Mouse (Mus musculus) embryonic facial prominence, embryonic 11.5 days (tissue): ENCODE measurements around the gene Axl. TPM values are rescaled to one million over a fixed set of nuclear protein-coding genes. Genes with fewer than 3 reads are reported as not detected.
"Not testable (repeated sequence)": the region's sequence is repeated elsewhere in the genome, so short reads cannot be mapped to it uniquely, and the experiment has no call there.

Experiments
- ATAC-seq: fragments of 200-750 bp; cut with Nextera tagmentation; replicated peaks from 2 replicates; pipeline ENCODE4 v1.8.0; 2017; ENCODE audit warnings: low read depth; ENCODE audit not compliant: insufficient number of reproducible peaks, low FRiP score, low TSS enrichment
- DNase-seq: peaks from one replicate; pipeline ENCODE4 v3.0.0-alpha.2; 2015; ENCODE audit warnings: low spot score
- H3K27ac ChIP-seq: fragments of 300-500 bp; sonication (generic); replicated peaks from 2 replicates; pipeline ENCODE4 v1.5.1; 2014; ENCODE audit warnings: mild to moderate bottlenecking, low read depth, low read length, control low read depth
- H3K27me3 ChIP-seq: fragments of 300-500 bp; sonication (generic); 2 replicates; pipeline ENCODE4 v1.6.1; 2014; ENCODE audit warnings: mild to moderate bottlenecking, low read length, moderate library complexity, mixed read lengths; ENCODE audit not compliant: control insufficient read depth, insufficient read depth
- H3K36me3 ChIP-seq: fragments of 300-500 bp; sonication (generic); replicated peaks from 2 replicates; pipeline ENCODE4 v1.6.1; 2014; ENCODE audit warnings: low read depth, mild to moderate bottlenecking, low read length, moderate library complexity, mixed read lengths; ENCODE audit not compliant: control insufficient read depth, insufficient read depth
- H3K4me1 ChIP-seq: fragments of 300-500 bp; sonication (generic); 2 replicates; pipeline ENCODE4 v1.6.1; 2014; ENCODE audit warnings: low read length, mixed read lengths; ENCODE audit not compliant: control insufficient read depth, insufficient read depth
- H3K4me2 ChIP-seq: fragments of 300-500 bp; sonication (generic); 2 replicates; pipeline ENCODE4 v1.6.1; 2014; ENCODE audit warnings: low read depth, mild to moderate bottlenecking, control low read depth, low read length, moderate library complexity
- H3K4me3 ChIP-seq: fragments of 300-500 bp; sonication (generic); 2 replicates; pipeline ENCODE4 v1.5.1; 2014; ENCODE audit warnings: low read depth, low read length, control low read depth
- H3K9ac ChIP-seq: fragments of 300-500 bp; sonication (generic); replicated peaks from 2 replicates; pipeline ENCODE4 v1.6.1; 2014; ENCODE audit warnings: mild to moderate bottlenecking, control low read depth, low read length
- H3K9me3 ChIP-seq: fragments of 300-500 bp; sonication (generic); replicated peaks from 2 replicates; pipeline ENCODE4 v1.6.1; 2016; ENCODE audit warnings: mild to moderate bottlenecking, low read length, inconsistent platforms, mixed read lengths; ENCODE audit not compliant: control insufficient read depth
- WGBS: fragments of 180-500 bp; shearing (Covaris S2); extraction: QIAGEN DNeasy Blood & Tissue Kit; methylation state at CpG from one replicate; pipeline ENCODE4 v1.1.7; 2014; 5-methylcytosine and 5-hydroxymethylcytosine counted together
- polyA plus RNA-seq: library from polyadenylated mRNA; unstranded; fragments of >200 nt; fragmentation: Nextera tagmentation; extraction: Ambion mirVana; gene quantifications from 2 replicates; pipeline ENCODE4 v1.2.1, GENCODE M21; 2014

The Axl gene
- polyA plus RNA-seq, 1 experiment from 2014 or later: 36.4 TPM

DNA sequence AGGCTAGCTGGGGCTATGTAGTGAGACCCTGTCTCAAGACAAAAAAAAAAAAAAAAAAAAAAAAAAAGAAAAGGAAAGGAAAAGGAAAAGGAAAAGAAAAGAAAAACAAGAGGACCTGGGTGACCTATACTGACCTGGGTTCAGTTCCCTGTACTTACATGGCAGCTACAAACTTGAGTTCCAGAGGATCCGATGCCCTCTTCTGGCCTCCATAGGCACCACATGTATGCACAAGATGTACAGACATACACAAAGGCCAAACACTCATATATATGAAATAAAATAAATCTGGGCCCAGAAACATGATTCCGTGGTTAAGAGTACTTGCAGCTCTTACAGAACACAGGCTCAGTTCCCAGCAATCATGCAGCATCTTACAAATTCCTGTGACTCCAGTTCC lies 51.6 kb downstream of the Axl start:
- H3K27me3 ChIP-seq: no peaks in the 10 kb centered on the region
- peaks cover 31% of the 10 kb centered on the region for H3K36me3 ChIP-seq
- H3K9ac ChIP-seq: no peak overlapping the region
- H3K9me3 ChIP-seq: no peaks in the 10 kb centered on the region
- H3K27ac ChIP-seq: no peak overlapping the region
- no peak overlapping the region for H3K4me3 ChIP-seq
- H3K4me1 ChIP-seq: no peaks in the 10 kb centered on the region
- 93% methylated on average over 2 of the region's 2 CpGs for WGBS
- DNase-seq (peak; percentile 23), ATAC-seq (no peak)
- no peak overlapping the region for H3K4me2 ChIP-seq

DNA sequence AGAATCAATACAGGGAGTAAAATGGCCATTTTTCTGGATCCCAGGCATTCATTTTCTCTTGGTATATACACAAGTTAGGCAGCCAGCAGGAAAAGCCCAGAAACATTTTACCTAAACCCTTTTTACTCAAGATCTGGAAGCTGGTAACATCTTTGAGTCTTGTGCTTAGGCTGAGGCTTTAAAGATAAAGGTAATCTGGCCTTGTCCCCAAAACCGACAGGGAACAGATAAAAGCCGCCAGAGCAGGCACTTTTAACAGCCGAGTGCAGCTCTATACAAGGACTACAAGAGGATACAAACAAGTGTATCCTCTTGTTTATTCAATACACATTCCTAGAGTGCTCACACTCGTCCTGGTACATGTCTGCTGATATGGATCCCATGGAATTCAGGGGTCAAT lies 53.5 kb downstream of the Axl start:
- H3K9me3 ChIP-seq: no peaks in the 10 kb centered on the region
- DNase-seq (no peak), ATAC-seq (no peak)
- no peaks in the 10 kb centered on the region for H3K4me1 ChIP-seq
- WGBS: 77% methylated on average over 4 of the region's 4 CpGs
- H3K9ac ChIP-seq: no peak overlapping the region
- peaks cover 37% of the 10 kb centered on the region for H3K36me3 ChIP-seq
- H3K4me2 ChIP-seq: no peak overlapping the region
- H3K4me3 ChIP-seq: no peak overlapping the region
- H3K27me3 ChIP-seq: no peaks in the 10 kb centered on the region
- H3K27ac ChIP-seq: no peak overlapping the region

DNA sequence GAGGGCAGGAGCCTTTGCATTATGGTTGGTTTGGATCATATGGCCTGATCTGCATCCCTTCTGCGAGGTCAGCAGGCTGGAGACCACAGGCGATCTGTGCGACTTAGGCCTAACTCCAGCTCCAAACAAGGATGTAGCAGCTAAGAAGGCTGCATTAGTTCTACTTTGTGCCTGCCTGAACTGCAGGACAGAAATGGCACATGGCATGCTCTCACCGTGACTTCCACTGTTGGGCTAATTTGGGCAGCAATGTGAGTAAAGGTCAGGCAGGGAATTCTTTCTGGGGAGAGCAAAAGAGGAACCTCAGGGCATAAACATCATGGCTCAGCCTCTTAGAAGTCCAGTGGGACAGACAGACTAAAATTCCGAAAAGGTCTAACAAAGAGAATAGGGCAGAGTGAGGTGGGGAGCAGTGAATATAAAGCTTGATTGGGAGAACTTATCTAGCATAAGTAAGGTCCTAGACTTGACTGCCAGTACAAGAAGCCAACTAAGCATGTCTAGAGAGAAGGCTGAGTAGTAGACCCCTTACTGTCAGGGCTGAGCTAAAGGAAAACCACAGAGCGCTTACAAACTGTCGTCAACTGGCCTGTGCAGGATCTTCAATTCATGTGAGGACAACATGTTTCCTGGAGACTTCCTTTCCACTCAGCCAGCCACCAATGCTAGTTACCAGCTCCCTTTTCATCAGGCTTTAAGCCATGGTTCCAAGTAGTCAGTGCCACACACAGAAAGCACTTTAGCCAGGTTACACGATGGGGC lies 57.0 kb downstream of the Axl start:
- H3K9ac ChIP-seq: no peak overlapping the region
- H3K36me3 ChIP-seq: peaks cover 38% of the 10 kb centered on the region
- H3K27ac ChIP-seq: no peak overlapping the region
- 92% methylated on average over 8 of the region's 8 CpGs for WGBS
- no peaks in the 10 kb centered on the region for H3K27me3 ChIP-seq
- H3K9me3 ChIP-seq: no peaks in the 10 kb centered on the region
- no peak overlapping the region for H3K4me3 ChIP-seq
- no peaks in the 10 kb centered on the region for H3K4me1 ChIP-seq
- H3K4me2 ChIP-seq: no peak overlapping the region
- ATAC-seq (no peak), DNase-seq (no peak)

DNA sequence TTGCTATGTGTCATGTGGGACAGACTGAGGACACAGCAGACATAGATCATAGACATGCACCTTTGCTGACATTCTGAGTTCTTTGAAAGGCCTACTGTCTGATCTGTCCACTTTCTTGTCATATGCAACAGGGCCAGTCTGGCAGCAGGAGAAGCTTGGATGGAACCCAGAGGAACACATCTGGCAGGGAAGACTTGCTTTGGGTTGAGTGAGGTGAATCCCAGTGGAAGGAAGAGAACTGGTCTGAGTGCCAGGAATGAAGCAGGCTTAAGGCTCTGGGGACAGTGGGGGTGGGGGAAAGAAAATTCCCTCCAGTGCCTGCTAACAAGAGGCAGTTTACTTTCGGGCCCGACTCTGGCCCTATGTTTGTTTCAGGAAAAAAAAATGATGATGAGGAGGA lies 58.6 kb downstream of the Axl start:
- Histone ChIP-seq H3K4me2 (no peak overlapping the region), H3K4me1 (no peaks in the 10 kb centered on the region), H3K27ac (no peak overlapping the region), H3K9me3 (no peaks in the 10 kb centered on the region), H3K36me3 (peaks cover 44% of the 10 kb centered on the region), H3K9ac (no peak overlapping the region), H3K27me3 (no peaks in the 10 kb centered on the region), H3K4me3 (no peak overlapping the region)
- DNase-seq: no peak
- WGBS: 90% methylated on average over 2 of the region's 2 CpGs
- ATAC-seq: no peak

DNA sequence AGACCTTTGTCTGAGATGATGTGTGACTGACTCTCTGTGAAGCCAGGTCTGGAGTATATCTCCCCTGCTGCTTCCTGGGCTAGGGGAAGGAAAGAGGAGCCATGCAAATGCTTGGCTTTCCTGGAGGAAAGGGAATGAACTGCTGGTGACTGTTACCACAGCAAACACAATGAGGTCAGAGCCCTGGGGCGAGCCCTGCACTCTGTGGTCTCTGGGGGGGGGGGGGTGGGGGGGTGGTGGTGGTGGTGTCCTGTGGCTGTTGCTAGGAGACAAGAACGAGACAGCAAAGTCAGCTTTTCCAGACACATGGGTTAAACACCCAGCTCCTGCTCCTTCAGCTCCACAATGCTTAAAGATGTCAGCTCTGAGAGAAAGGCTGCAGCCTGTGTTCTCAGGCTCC lies 59.1 kb downstream of the Axl start:
- 73% methylated on average over 2 of the region's 2 CpGs for WGBS
- Histone ChIP-seq H3K27ac (no peak overlapping the region), H3K4me2 (no peak overlapping the region), H3K9ac (no peak overlapping the region), H3K36me3 (peaks cover 47% of the 10 kb centered on the region), H3K27me3 (no peaks in the 10 kb centered on the region), H3K4me1 (no peaks in the 10 kb centered on the region), H3K4me3 (no peak overlapping the region), H3K9me3 (no peaks in the 10 kb centered on the region)
- ATAC-seq: no peak
- DNase-seq: no peak

DNA sequence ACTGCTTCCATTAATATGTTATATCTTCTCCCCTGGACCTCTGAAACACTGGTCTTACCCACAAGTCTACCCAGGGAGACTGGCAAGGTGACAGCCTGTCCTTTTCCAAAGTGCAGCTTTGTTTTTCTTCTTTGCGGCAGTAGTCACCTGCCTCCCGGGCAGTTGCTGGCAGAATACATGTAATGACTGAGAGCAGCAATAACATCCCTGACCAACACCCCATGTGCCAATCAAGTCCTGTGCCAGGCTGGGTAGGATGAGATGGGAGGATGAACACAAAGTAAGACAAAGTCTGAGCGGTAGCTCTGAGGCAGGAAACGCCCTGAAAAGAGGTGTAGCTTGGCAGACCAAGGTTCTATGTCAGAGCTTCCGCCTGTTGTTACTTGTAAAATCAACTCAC lies 60.7 kb downstream of the Axl start:
- no peaks in the 10 kb centered on the region for H3K4me1 ChIP-seq
- no peak overlapping the region for H3K9ac ChIP-seq
- no peak overlapping the region for H3K4me3 ChIP-seq
- H3K27me3 ChIP-seq: no peaks in the 10 kb centered on the region
- ATAC-seq: no peak
- H3K4me2 ChIP-seq: no peak overlapping the region
- no peaks in the 10 kb centered on the region for H3K9me3 ChIP-seq
- DNase-seq: no peak
- H3K36me3 ChIP-seq: peaks cover 50% of the 10 kb centered on the region
- H3K27ac ChIP-seq: no peak overlapping the region
- 94% methylated on average over 5 of the region's 5 CpGs for WGBS

DNA sequence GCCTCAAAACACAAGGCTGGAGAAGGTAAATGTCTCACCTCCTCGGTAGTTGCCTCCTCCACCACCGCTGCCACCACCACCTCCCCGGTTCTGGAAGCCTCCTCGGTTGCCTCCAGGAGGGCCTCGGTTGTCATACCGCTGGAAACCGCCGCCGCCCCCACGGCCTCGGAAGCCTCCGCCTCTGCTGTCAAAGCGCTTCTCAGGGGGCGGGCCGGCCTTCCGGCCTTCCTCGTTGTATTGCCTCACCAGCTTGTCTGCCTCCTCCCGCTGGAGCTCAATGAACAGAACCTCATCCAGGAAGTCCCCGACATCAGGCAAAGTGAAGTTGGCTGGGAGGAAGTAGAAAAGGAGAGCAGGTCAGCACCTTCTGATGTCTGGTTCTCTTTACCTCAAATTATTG lies 62.6 kb downstream of the Axl start:
- H3K9ac ChIP-seq: no peak overlapping the region
- H3K9me3 ChIP-seq: no peaks in the 10 kb centered on the region
- DNase-seq: no peak
- H3K27ac ChIP-seq: no peak overlapping the region
- H3K4me1 ChIP-seq: no peaks in the 10 kb centered on the region
- H3K4me3 ChIP-seq: no peak overlapping the region
- H3K27me3 ChIP-seq: no peaks in the 10 kb centered on the region
- no peak for ATAC-seq
- H3K36me3 ChIP-seq: peaks cover 50% of the 10 kb centered on the region
- H3K4me2 ChIP-seq: no peak overlapping the region
- WGBS: 88% methylated on average over 19 of the region's 19 CpGs

DNA sequence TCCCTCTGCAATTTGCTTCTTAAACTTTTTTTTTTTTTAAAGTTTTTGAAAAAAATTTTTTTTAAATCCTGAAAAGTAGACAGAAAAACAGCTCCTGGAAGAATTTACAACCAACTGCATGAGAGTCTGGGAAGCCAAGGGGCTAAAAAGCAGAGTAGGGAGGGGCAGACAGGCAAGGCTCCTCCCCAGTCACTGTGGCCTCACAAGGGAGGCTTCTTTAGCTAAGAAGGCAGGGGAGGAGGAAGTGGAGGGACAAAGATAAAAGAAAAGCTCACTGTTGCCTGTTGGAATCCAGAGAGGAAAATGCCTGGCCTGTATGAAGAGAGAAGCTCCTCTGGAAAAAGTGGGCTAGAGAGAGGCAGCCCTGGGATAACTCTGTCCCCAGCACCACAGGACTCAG lies 66.7 kb downstream of the Axl start:
- not testable (repeated sequence) for DNase-seq, H3K9me3 ChIP-seq, H3K4me3 ChIP-seq, H3K4me2 ChIP-seq, H3K27me3 ChIP-seq, H3K9ac ChIP-seq, H3K27ac ChIP-seq, ATAC-seq, H3K4me1 ChIP-seq
- peaks cover 29% of the 10 kb centered on the region for H3K36me3 ChIP-seq
